Mouse (Mus musculus): ENCODE measurements around the gene Prickle4.

DNA sequence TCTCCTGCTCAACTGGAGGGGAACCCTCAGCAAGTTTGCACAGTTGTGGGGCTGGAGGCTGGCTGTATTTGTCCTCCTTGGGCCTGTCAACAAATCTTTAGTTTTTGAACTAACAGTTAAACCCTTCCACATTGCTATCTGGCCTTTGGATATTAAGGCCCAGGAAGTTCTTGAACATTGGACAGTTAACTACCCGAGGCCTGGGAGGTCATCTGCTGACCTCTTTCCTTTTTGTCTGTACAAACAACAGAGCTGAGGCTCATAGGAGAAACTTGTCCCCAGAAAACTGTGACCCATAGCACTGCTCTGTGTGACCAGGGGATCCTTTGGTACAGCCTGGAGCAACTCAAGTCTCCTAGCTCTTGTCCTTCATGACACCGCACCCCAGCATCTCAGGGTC, 4.5 kb upstream of the Prickle4 start:
- no peak for TF ChIP-seq EP300 (optimal IDR thresholded peaks at IDR 0.05)
- TF ChIP-seq CTCF (IDR thresholded peaks at IDR 0.05; ENCODE audit: low read depth) = no peak

Measured in stomach, postnatal 0 days (tissue).